Mouse (Mus musculus): ENCODE data around the gene Tpbgl. TPM values are rescaled to one million over a fixed set of nuclear protein-coding genes. Genes with fewer than 3 reads are reported as not detected.

Gene Tpbgl
- 0.23 and 0.24 TPM in 2 replicates for polyA plus RNA-seq (2015; fragmentation: Nextera tagmentation; extraction: Ambion mirVana)

GRCm38 (mm10) chr7:99626376-99627270 lies at the start of gene Tpbgl:
Tpbgl (minus strand) TSS chr7:99627103.
- Histone ChIP-seq H3K36me3 (no peaks in the 10 kb centered on the region), H3K4me1 (peaks cover 22% of the 10 kb centered on the region), H3K27me3 (peaks cover 96% of the 10 kb centered on the region), H3K4me2 (replicated peaks) (peak within 1 kb of the TSS; percentile 98), H3K9ac (peak within 1 kb of the TSS; percentile 60), H3K9me3 (no peaks in the 10 kb centered on the region), H3K4me3 (peak within 1 kb of the TSS; percentile 55), H3K27ac (no peak within 1 kb of the TSS)
- ATAC-seq (ENCODE audit: low FRiP score, low read depth) = 0 out of 2 replicates have a peak, but pooled peaks have one; percentile 35
- WGBS = under 1% methylated on average over 82 of the region's 83 CpGs

- Histone ChIP-seq H3K4me1 (no peaks in the 10 kb centered on the region), H3K27ac (no peak overlapping the region), H3K9ac (no peak overlapping the region), H3K27me3 (no peaks in the 10 kb centered on the region), H3K4me2 (replicated peaks) (no peak overlapping the region), H3K36me3 (no peaks in the 10 kb centered on the region), H3K9me3 (no peaks in the 10 kb centered on the region), H3K4me3 (no peak overlapping the region)
- no peak for ATAC-seq (ENCODE audit: low FRiP score, low read depth)
- WGBS = 71% methylated on average over 3 of the region's 3 CpGs
These were observed 48.0 kb upstream of the Tpbgl start for GRCm38 (mm10) chr7:99674890-99675289.

- WGBS = 73% methylated on average over 5 of the region's 5 CpGs
- Histone ChIP-seq H3K4me3 (no peak overlapping the region), H3K4me2 (replicated peaks) (no peak overlapping the region), H3K9ac (no peak overlapping the region), H3K27me3 (no peaks in the 10 kb centered on the region), H3K27ac (no peak overlapping the region), H3K36me3 (no peaks in the 10 kb centered on the region), H3K9me3 (no peaks in the 10 kb centered on the region), H3K4me1 (no peaks in the 10 kb centered on the region)
- ATAC-seq (ENCODE audit: low FRiP score, low read depth) = no peak
These were observed 47.3 kb upstream of the Tpbgl start for GRCm38 (mm10) chr7:99674209-99674608.

DNA sequence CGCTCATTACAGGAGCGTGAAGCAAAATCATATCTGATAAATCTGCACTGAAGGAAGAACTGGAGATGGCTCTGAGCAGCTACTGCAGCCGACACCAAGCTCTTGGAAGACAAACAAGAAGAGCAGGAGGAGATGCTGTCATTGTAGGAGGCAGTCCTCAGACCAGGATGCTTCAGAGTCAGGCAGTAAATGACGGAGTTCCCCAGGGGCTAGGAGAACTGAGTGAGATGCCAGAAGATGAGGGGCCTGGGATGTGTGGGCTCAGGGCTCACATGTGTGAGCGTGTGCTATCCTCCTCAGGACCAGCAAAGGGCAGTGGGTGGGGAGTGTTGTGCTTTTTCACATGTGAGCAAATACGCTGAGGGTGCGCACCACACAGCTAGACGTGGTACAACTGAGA lies 46.3 kb upstream of the Tpbgl start:
- no peaks in the 10 kb centered on the region for H3K9me3 ChIP-seq
- H3K4me2 ChIP-seq (replicated peaks) = no peak overlapping the region
- H3K27ac ChIP-seq = no peak overlapping the region
- WGBS = 86% methylated on average over 8 of the region's 8 CpGs
- no peaks in the 10 kb centered on the region for H3K27me3 ChIP-seq
- no peak overlapping the region for H3K4me3 ChIP-seq
- H3K36me3 ChIP-seq = no peaks in the 10 kb centered on the region
- 0 out of 2 replicates have a peak, but pooled peaks cover 5% of the 10 kb centered on the region for H3K4me1 ChIP-seq
- no peak overlapping the region for H3K9ac ChIP-seq
- ATAC-seq (ENCODE audit: low FRiP score, low read depth) = no peak

DNA sequence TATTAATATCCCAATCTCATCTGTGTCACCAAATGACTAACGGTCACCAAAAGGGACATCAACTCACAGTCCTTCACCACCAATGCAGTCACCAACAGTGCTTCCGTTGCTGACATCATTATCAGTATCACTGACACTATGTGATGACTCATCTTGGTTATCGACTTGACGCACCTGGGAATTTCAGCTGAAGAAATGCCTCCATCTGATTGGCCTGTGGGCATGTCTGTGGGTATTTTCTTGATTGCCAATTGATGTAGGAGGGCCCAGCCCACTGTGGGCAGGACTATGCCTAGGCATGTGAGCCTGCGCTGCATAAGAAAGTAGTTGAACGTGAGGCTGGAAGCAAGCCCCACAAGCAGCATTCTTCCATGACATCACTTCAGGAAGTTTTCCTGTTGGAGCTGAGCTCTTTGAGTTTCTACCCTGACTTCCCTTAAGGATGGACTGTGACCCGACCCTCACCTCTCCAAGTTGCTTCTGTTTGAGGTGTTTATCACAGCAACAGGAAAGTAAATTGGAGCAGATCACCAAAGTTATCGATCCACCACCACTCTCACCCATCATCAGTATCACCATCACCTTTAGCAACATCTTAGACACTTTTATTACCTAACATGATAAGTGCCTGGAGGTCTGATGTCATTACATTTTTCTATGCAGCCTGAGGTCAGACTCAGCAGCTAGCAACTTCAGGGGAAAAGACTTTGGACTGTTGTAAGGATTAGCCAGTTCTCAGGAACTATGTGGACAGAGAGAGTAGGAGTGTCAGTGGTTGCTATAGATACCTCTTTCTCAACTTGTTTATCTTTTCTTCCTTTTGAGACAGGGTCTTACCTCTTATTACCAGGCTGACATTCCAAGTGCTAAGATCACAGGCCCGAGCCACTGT lies 44.9 kb upstream of the Tpbgl start:
- Histone ChIP-seq H3K9ac (no peak overlapping the region), H3K4me1 (0 out of 2 replicates have a peak, but pooled peaks cover 5% of the 10 kb centered on the region), H3K9me3 (no peaks in the 10 kb centered on the region), H3K27ac (no peak overlapping the region), H3K27me3 (no peaks in the 10 kb centered on the region), H3K4me3 (no peak overlapping the region), H3K36me3 (no peaks in the 10 kb centered on the region), H3K4me2 (replicated peaks) (no peak overlapping the region)
- WGBS = 83% methylated on average over 9 of the region's 9 CpGs
- no peak for ATAC-seq (ENCODE audit: low FRiP score, low read depth)

- no peak for ATAC-seq (ENCODE audit: low FRiP score, low read depth)
- H3K27ac ChIP-seq = no peak overlapping the region
- WGBS = 74% methylated on average over 4 of the region's 4 CpGs
These were observed 44.0 kb upstream of the Tpbgl start for GRCm38 (mm10) chr7:99670915-99671314.

DNA sequence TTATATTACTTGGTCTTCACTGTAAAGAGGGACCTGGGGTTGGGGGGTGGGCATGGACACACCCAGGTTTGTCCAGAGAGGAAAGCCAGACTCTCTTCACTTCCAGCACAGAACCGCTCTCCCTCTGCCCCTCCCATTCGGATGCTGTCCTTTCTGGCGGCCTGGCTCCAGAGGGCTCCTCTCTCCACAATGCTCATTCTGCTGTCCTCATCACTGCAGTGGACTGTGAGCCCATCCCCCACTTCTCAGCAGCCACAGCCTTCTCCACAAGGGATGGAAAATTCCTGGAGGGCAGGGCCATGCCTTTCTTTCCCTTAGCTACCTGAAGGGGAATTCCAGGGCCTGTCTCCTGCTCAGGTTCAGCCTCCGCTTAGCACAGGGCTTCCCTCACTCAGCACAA lies 41.9 kb upstream of the Tpbgl start:
- peak overlapping the region; percentile 31; the same call in 1 of the 2 replicates for H3K9ac ChIP-seq
- H3K4me2 ChIP-seq (replicated peaks) = no peak overlapping the region
- H3K4me3 ChIP-seq = no peak overlapping the region
- H3K4me1 ChIP-seq = 0 out of 2 replicates have a peak, but pooled peaks cover 5% of the 10 kb centered on the region
- no peaks in the 10 kb centered on the region for H3K36me3 ChIP-seq
- no peaks in the 10 kb centered on the region for H3K9me3 ChIP-seq
- no peaks in the 10 kb centered on the region for H3K27me3 ChIP-seq
- no peak overlapping the region for H3K27ac ChIP-seq
- ATAC-seq (ENCODE audit: low FRiP score, low read depth) = no peak
- WGBS = 35% methylated on average over 4 of the region's 4 CpGs

More at GRCm38 (mm10) chr7:99670915-99671314, 44.0 kb upstream of the Tpbgl start:
- H3K4me3 ChIP-seq = no peak overlapping the region
- H3K4me2 ChIP-seq (replicated peaks) = no peak overlapping the region
- 0 out of 2 replicates have a peak, but pooled peaks cover 5% of the 10 kb centered on the region for H3K4me1 ChIP-seq
- no peaks in the 10 kb centered on the region for H3K27me3 ChIP-seq
- H3K36me3 ChIP-seq = no peaks in the 10 kb centered on the region
- no peak overlapping the region for H3K9ac ChIP-seq
- H3K9me3 ChIP-seq = no peaks in the 10 kb centered on the region

GRCm38 (mm10) chr7:99667096-99667495 lies 40.2 kb upstream of the Tpbgl start:
- Histone ChIP-seq H3K9ac (no peak overlapping the region), H3K4me2 (replicated peaks) (no peak overlapping the region), H3K4me3 (no peak overlapping the region), H3K36me3 (no peaks in the 10 kb centered on the region), H3K27me3 (no peaks in the 10 kb centered on the region), H3K4me1 (0 out of 2 replicates have a peak, but pooled peaks cover 5% of the 10 kb centered on the region), H3K27ac (no peak overlapping the region), H3K9me3 (no peaks in the 10 kb centered on the region)
- ATAC-seq (ENCODE audit: low FRiP score, low read depth) = no peak
- WGBS = 77% methylated on average over 16 of the region's 16 CpGs

DNA sequence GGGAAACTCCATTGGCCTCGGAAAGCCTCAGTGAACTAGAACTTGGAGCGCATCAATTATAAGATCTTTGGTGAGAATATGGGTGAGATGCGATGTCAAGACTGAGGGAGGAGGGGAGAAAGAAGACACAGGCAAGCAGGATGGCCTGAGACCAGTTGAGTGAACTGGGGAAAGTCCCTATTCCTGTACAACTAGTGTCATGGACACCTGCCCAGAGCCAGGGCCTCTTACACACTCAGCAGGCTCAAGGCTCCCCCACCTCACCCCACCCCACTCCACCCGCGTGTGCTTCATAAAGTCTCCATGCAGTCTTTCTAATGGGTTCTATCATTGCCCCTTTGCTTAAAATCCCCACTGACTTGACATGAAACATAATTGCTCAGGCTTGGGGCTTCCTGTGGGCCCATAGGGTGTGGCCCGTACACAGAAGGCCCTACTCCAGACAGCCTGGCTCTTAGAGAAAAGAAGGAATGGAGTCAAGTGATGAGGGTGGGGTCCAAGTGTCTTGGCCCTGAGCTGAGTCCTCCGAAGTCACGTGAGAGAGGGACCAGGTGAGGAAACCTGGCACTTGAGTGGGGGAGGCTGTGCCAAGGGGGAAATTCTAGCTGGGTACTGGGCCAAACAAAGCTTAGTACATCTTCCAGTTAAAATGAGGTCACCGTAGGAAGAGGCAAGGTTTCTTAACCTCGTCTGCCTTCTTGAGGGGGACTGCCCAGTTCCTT lies 39.0 kb upstream of the Tpbgl start:
- Histone ChIP-seq H3K27ac (no peak overlapping the region), H3K36me3 (no peaks in the 10 kb centered on the region), H3K27me3 (no peaks in the 10 kb centered on the region), H3K4me2 (replicated peaks) (no peak overlapping the region), H3K9me3 (no peaks in the 10 kb centered on the region), H3K4me3 (no peak overlapping the region), H3K9ac (no peak overlapping the region), H3K4me1 (0 out of 2 replicates have a peak, but pooled peaks cover 5% of the 10 kb centered on the region)
- ATAC-seq (ENCODE audit: low FRiP score, low read depth) = no peak
- 83% methylated on average over 10 of the region's 10 CpGs for WGBS

- WGBS = 55% methylated on average over 11 of the region's 11 CpGs
- ATAC-seq (ENCODE audit: low FRiP score, low read depth) = peak; percentile 64
These were observed 37.9 kb upstream of the Tpbgl start for GRCm38 (mm10) chr7:99664571-99665485.

More at GRCm38 (mm10) chr7:99664571-99665485, 37.9 kb upstream of the Tpbgl start:
- H3K9me3 ChIP-seq = no peaks in the 10 kb centered on the region
- H3K36me3 ChIP-seq = no peaks in the 10 kb centered on the region
- H3K27me3 ChIP-seq = no peaks in the 10 kb centered on the region
- no peak overlapping the region for H3K27ac ChIP-seq
- no peak overlapping the region for H3K4me2 ChIP-seq (replicated peaks)
- H3K4me3 ChIP-seq = no peak overlapping the region
- no peak overlapping the region for H3K9ac ChIP-seq
- 0 out of 2 replicates have a peak, but pooled peaks cover 5% of the 10 kb centered on the region for H3K4me1 ChIP-seq
